Mouse (Mus musculus): ENCODE measurements around the gene Nucb2.

Gene Nucb2

GRCm38 (mm10) chr7:116503879-116504817 is at the start of gene Nucb2:
TSS of gene Nucb2 (plus strand) at chr7:116504369.
- peak; percentile 98 for DNase-seq (ENCODE audit: low spot score)

GRCm38 (mm10) chr7:116456964-116457363 is 47.2 kb upstream of the Nucb2 start:
- DNase-seq (ENCODE audit: low spot score), result no peak

- no peak for DNase-seq (ENCODE audit: low spot score)
Measured at GRCm38 (mm10) chr7:116457391-116457790, 46.8 kb upstream of the Nucb2 start.

GRCm38 (mm10) chr7:116458985-116459441 is 45.2 kb upstream of the Nucb2 start:
- DNase-seq (ENCODE audit: low spot score), result no peak

- DNase-seq (ENCODE audit: low spot score), result no peak
Measured at GRCm38 (mm10) chr7:116462114-116462513, 42.1 kb upstream of the Nucb2 start.

- DNase-seq (ENCODE audit: low spot score), result no peak
Measured at GRCm38 (mm10) chr7:116475836-116476235, 28.3 kb upstream of the Nucb2 start.

- no peak for DNase-seq (ENCODE audit: low spot score)
Measured at GRCm38 (mm10) chr7:116476264-116476663, 27.9 kb upstream of the Nucb2 start.

- no peak for DNase-seq (ENCODE audit: low spot score)
Measured at GRCm38 (mm10) chr7:116483106-116483505, 21.1 kb upstream of the Nucb2 start.

GRCm38 (mm10) chr7:116483782-116484181 is 20.4 kb upstream of the Nucb2 start:
- no peak for DNase-seq (ENCODE audit: low spot score)

- DNase-seq (ENCODE audit: low spot score), result no peak
Measured at GRCm38 (mm10) chr7:116484213-116484612, 20.0 kb upstream of the Nucb2 start.

- DNase-seq (ENCODE audit: low spot score), result no peak
Measured at GRCm38 (mm10) chr7:116485062-116485601, 19.0 kb upstream of the Nucb2 start.

- DNase-seq (ENCODE audit: low spot score), result no peak
Measured at GRCm38 (mm10) chr7:116491113-116491512, 13.1 kb upstream of the Nucb2 start.

GRCm38 (mm10) chr7:116493267-116494003 is 10.7 kb upstream of the Nucb2 start:
- no peak for DNase-seq (ENCODE audit: low spot score)

- DNase-seq (ENCODE audit: low spot score), result no peak
Measured at GRCm38 (mm10) chr7:116494618-116495017, 9.6 kb upstream of the Nucb2 start.

- DNase-seq (ENCODE audit: low spot score), result no peak
Measured at GRCm38 (mm10) chr7:116496760-116497159, 7.4 kb upstream of the Nucb2 start.

GRCm38 (mm10) chr7:116504818-116505170 is 625 bp downstream of the Nucb2 start:
- DNase-seq (ENCODE audit: low spot score), result no peak

GRCm38 (mm10) chr7:116514030-116514429 is 9.9 kb downstream of the Nucb2 start:
- DNase-seq (ENCODE audit: low spot score), result no peak

- no peak for DNase-seq (ENCODE audit: low spot score)
Measured at GRCm38 (mm10) chr7:116514546-116514945, 10.4 kb downstream of the Nucb2 start.

- no peak for DNase-seq (ENCODE audit: low spot score)
Measured at GRCm38 (mm10) chr7:116515059-116515458, 10.9 kb downstream of the Nucb2 start.

GRCm38 (mm10) chr7:116515514-116516135 is 11.5 kb downstream of the Nucb2 start:
- no peak for DNase-seq (ENCODE audit: low spot score)

GRCm38 (mm10) chr7:116517240-116517639 is 13.1 kb downstream of the Nucb2 start:
- no peak for DNase-seq (ENCODE audit: low spot score)

GRCm38 (mm10) chr7:116518155-116518554 is 14.0 kb downstream of the Nucb2 start:
- DNase-seq (ENCODE audit: low spot score), result no peak

Measured in ovary, postnatal 36 days (tissue).